Mouse (Mus musculus): ENCODE measurements at regions not wholly inside any gene's neighbourhood (a gene's known extent, or its start where the extent isn't known, plus 50 kb on each side); places are given as distances from the start of the nearest gene placed in this dataset. TPM values are rescaled to one million over a fixed set of nuclear protein-coding genes. Genes with fewer than 3 reads are reported as not detected.

GRCm38 (mm10) chr13:98547223-98547622 is 55.4 kb upstream of the Gm10320 start:
- Histone ChIP-seq H3K36me3 (ENCODE audit: control insufficient read depth, insufficient read depth, low read length) (no peaks in the 10 kb centered on the region), H3K4me1 (ENCODE audit: control insufficient read depth, insufficient read depth, low read length) (peaks cover 26% of the 10 kb centered on the region), H3K9ac (ENCODE audit: low read depth, low read length, severe bottlenecking) (no peak overlapping the region), H3K27me3 (ENCODE audit: control insufficient read depth, insufficient read depth, low read length) (no peaks in the 10 kb centered on the region), H3K9me3 (ENCODE audit: control insufficient read depth, low read length) (no peaks in the 10 kb centered on the region), H3K27ac (replicated peaks; ENCODE audit: low read depth, low read length) (no peak overlapping the region), H3K4me2 (replicated peaks; ENCODE audit: low read depth, low read length, severe bottlenecking) (no peak overlapping the region), H3K4me3 (replicated peaks; ENCODE audit: low read length) (no peak overlapping the region)
- WGBS = 73% methylated on average over 5 of the region's 5 CpGs
- no peak for TF ChIP-seq POLR2A (IDR thresholded peaks at IDR 0.05; ENCODE audit: borderline replicate concordance, extremely low read depth, insufficient read depth, insufficient read length)
- DNase-seq (ENCODE audit: low spot score) = no peak
- no peak for ATAC-seq (ENCODE audit: low FRiP score, low read depth)

GRCm38 (mm10) chr13:98546116-98546515 is 54.3 kb upstream of the Gm10320 start:
- DNase-seq (ENCODE audit: low spot score) (no peak), ATAC-seq (ENCODE audit: low FRiP score, low read depth) (no peak)
- no peaks in the 10 kb centered on the region for H3K9me3 ChIP-seq (ENCODE audit: control insufficient read depth, low read length)
- no peak overlapping the region for H3K27ac ChIP-seq (replicated peaks; ENCODE audit: low read depth, low read length)
- H3K4me1 ChIP-seq (ENCODE audit: control insufficient read depth, insufficient read depth, low read length) = peaks cover 23% of the 10 kb centered on the region
- WGBS = 51% methylated on average over 5 of the region's 5 CpGs
- TF ChIP-seq POLR2A (IDR thresholded peaks at IDR 0.05; ENCODE audit: borderline replicate concordance, extremely low read depth, insufficient read depth, insufficient read length) = no peak
- H3K9ac ChIP-seq (ENCODE audit: low read depth, low read length, severe bottlenecking) = no peak overlapping the region
- H3K4me2 ChIP-seq (replicated peaks; ENCODE audit: low read depth, low read length, severe bottlenecking) = no peak overlapping the region
- no peaks in the 10 kb centered on the region for H3K36me3 ChIP-seq (ENCODE audit: control insufficient read depth, insufficient read depth, low read length)
- H3K27me3 ChIP-seq (ENCODE audit: control insufficient read depth, insufficient read depth, low read length) = no peaks in the 10 kb centered on the region
- H3K4me3 ChIP-seq (replicated peaks; ENCODE audit: low read length) = no peak overlapping the region

GRCm38 (mm10) chr13:98545398-98545797 is 53.6 kb upstream of the Gm10320 start:
- no peak overlapping the region for H3K27ac ChIP-seq (replicated peaks; ENCODE audit: low read depth, low read length)
- WGBS = 68% methylated on average over 5 of the region's 5 CpGs
- ATAC-seq (ENCODE audit: low FRiP score, low read depth) (no peak), DNase-seq (ENCODE audit: low spot score) (no peak)
- H3K4me3 ChIP-seq (replicated peaks; ENCODE audit: low read length) = no peak overlapping the region
- no peaks in the 10 kb centered on the region for H3K9me3 ChIP-seq (ENCODE audit: control insufficient read depth, low read length)
- H3K27me3 ChIP-seq (ENCODE audit: control insufficient read depth, insufficient read depth, low read length) = no peaks in the 10 kb centered on the region
- peaks cover 16% of the 10 kb centered on the region for H3K4me1 ChIP-seq (ENCODE audit: control insufficient read depth, insufficient read depth, low read length)
- no peak overlapping the region for H3K9ac ChIP-seq (ENCODE audit: low read depth, low read length, severe bottlenecking)
- H3K36me3 ChIP-seq (ENCODE audit: control insufficient read depth, insufficient read depth, low read length) = no peaks in the 10 kb centered on the region
- TF ChIP-seq POLR2A (IDR thresholded peaks at IDR 0.05; ENCODE audit: borderline replicate concordance, extremely low read depth, insufficient read depth, insufficient read length) = no peak
- H3K4me2 ChIP-seq (replicated peaks; ENCODE audit: low read depth, low read length, severe bottlenecking) = no peak overlapping the region

DNA sequence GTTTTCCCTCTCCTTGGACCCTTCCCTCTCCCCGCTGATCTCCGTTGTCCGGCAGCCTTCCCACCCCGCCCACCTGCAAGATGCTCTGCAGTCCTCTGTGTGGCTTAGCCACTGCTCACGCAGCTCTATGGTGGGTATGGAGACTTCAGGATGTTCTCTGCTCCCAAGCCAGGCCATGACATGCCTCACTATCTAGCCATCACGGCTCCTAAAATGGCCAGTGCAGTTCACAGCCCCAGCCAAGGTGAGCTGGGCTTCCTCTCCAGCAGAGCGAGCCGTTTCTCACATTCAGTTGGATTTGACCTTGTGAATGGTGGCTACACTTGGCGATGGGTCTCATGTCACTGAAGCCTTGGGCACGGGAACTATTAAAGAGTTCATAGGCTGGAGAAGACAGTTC is 52.2 kb upstream of the Gm10320 start:
- no peak overlapping the region for H3K4me3 ChIP-seq (replicated peaks; ENCODE audit: low read length)
- ATAC-seq (ENCODE audit: low FRiP score, low read depth) (no peak), DNase-seq (ENCODE audit: low spot score) (no peak)
- no peak overlapping the region for H3K9ac ChIP-seq (ENCODE audit: low read depth, low read length, severe bottlenecking)
- no peak overlapping the region for H3K27ac ChIP-seq (replicated peaks; ENCODE audit: low read depth, low read length)
- H3K27me3 ChIP-seq (ENCODE audit: control insufficient read depth, insufficient read depth, low read length) = no peaks in the 10 kb centered on the region
- no peak for TF ChIP-seq POLR2A (IDR thresholded peaks at IDR 0.05; ENCODE audit: borderline replicate concordance, extremely low read depth, insufficient read depth, insufficient read length)
- WGBS = 86% methylated on average over 10 of the region's 10 CpGs
- no peaks in the 10 kb centered on the region for H3K9me3 ChIP-seq (ENCODE audit: control insufficient read depth, low read length)
- peaks cover 12% of the 10 kb centered on the region; the same call in 1 of the 2 replicates for H3K4me1 ChIP-seq (ENCODE audit: control insufficient read depth, insufficient read depth, low read length)
- H3K4me2 ChIP-seq (replicated peaks; ENCODE audit: low read depth, low read length, severe bottlenecking) = no peak overlapping the region
- no peaks in the 10 kb centered on the region for H3K36me3 ChIP-seq (ENCODE audit: control insufficient read depth, insufficient read depth, low read length)

Small RNA genes lying in the stretch of these regions (microRNA-seq; reads per million reads assigned to microRNA genes)
- not detected for gene Gm22698
